ENCODE assay signal across 7 mouse cellular contexts in genomic region chr1:180386951-180387749, GRCm38 (mm10). TPM values are rescaled to one million over a fixed set of nuclear protein-coding genes. Genes with fewer than 3 reads are reported as not detected.
A peak's percentile ranks its signal among the peaks of the same experiment; 100 is the strongest.
DNase-seq lines count a peak whose midpoint lies in the region; ATAC-seq and TF ChIP-seq lines count a peak whose summit lies in the region.

No protein-coding gene starts in this region.

- WGBS in embryonic facial prominence, embryonic 11.5 days = 2% methylated on average over 27 of the region's 27 CpGs
- WGBS in kidney, adult 2 months = 3% methylated on average over 27 of the region's 27 CpGs
- 2% methylated on average over 27 of the region's 27 CpGs for WGBS in limb, embryonic 12.5 days
- WGBS in midbrain, embryonic 15.5 days = 1% methylated on average over 27 of the region's 27 CpGs
- 3% methylated on average over 27 of the region's 27 CpGs for WGBS in spleen, adult 2 months

- H3K4me3 ChIP-seq in embryonic facial prominence, embryonic 11.5 days (ENCODE audit: low read depth, low read length) = peak overlapping the region; percentile 37
- peak overlapping the region; percentile 48 for H3K4me3 ChIP-seq in kidney, adult 2 months (ENCODE audit: insufficient read depth, low read depth, low read length)
- peak overlapping the region; percentile 41 for H3K4me3 ChIP-seq in limb, embryonic 12.5 days (replicated peaks)
- peak overlapping the region; percentile 37 for H3K4me3 ChIP-seq in midbrain, embryonic 15.5 days
- peak overlapping the region; percentile 44 for H3K4me3 ChIP-seq in spleen, adult 2 months (ENCODE audit: extremely low read depth, insufficient read depth, insufficient read length)

- peak overlapping the region; percentile 61 for H3K4me2 ChIP-seq in embryonic facial prominence, embryonic 11.5 days (ENCODE audit: low read depth, low read length)
- peak overlapping the region; percentile 60 for H3K4me2 ChIP-seq in limb, embryonic 12.5 days
- H3K4me2 ChIP-seq in midbrain, embryonic 15.5 days = peak overlapping the region; percentile 55

- 0 out of 2 replicates have a peak, but pooled peaks cover 3% of the 10 kb centered on the region for H3K4me1 ChIP-seq in embryonic facial prominence, embryonic 11.5 days (ENCODE audit: control insufficient read depth, insufficient read depth, low read length)
- H3K4me1 ChIP-seq in kidney, adult 2 months (ENCODE audit: control insufficient read depth, insufficient read depth, low read length) = peaks cover 31% of the 10 kb centered on the region
- H3K4me1 ChIP-seq in limb, embryonic 12.5 days (replicated peaks) = peaks cover 21% of the 10 kb centered on the region
- peaks cover 23% of the 10 kb centered on the region for H3K4me1 ChIP-seq in midbrain, embryonic 15.5 days
- H3K4me1 ChIP-seq in spleen, adult 2 months (ENCODE audit: control insufficient read depth, insufficient read depth, insufficient read length) = peaks cover 39% of the 10 kb centered on the region

- H3K27me3 ChIP-seq in embryonic facial prominence, embryonic 11.5 days (ENCODE audit: control insufficient read depth, insufficient read depth, low read length) = no peaks in the 10 kb centered on the region
- H3K27me3 ChIP-seq in kidney, adult 2 months (replicated peaks; ENCODE audit: control insufficient read depth, insufficient read depth, low read length) = no peaks in the 10 kb centered on the region
- H3K27me3 ChIP-seq in limb, embryonic 12.5 days = no peaks in the 10 kb centered on the region
- H3K27me3 ChIP-seq in midbrain, embryonic 15.5 days (replicated peaks) = no peaks in the 10 kb centered on the region
- H3K27me3 ChIP-seq in spleen, adult 2 months (ENCODE audit: control insufficient read depth, insufficient read depth, low read length) = no peaks in the 10 kb centered on the region

- ATAC-seq in embryonic facial prominence, embryonic 11.5 days (replicated peaks; ENCODE audit: insufficient number of reproducible peaks, low FRiP score, low TSS enrichment, low read depth) = peak; percentile 95
- peak; percentile 92 for ATAC-seq in limb, embryonic 12.5 days (ENCODE audit: insufficient number of reproducible peaks, insufficient read depth, low FRiP score, low TSS enrichment, low read depth)
- peak; percentile 97 for ATAC-seq in midbrain, embryonic 15.5 days (replicated peaks)

- no peaks in the 10 kb centered on the region for H3K9me3 ChIP-seq in embryonic facial prominence, embryonic 11.5 days (replicated peaks; ENCODE audit: control insufficient read depth, low read length)
- no peaks in the 10 kb centered on the region for H3K9me3 ChIP-seq in limb, embryonic 12.5 days
- H3K9me3 ChIP-seq in midbrain, embryonic 15.5 days = no peaks in the 10 kb centered on the region

- H3K9ac ChIP-seq in embryonic facial prominence, embryonic 11.5 days (replicated peaks; ENCODE audit: low read length) = peak overlapping the region; percentile 49
- peak overlapping the region; percentile 59 for H3K9ac ChIP-seq in limb, embryonic 12.5 days (replicated peaks)
- H3K9ac ChIP-seq in midbrain, embryonic 15.5 days = peak overlapping the region; percentile 23

- TF ChIP-seq POLR2A in kidney, adult 2 months (IDR thresholded peaks at IDR 0.05; ENCODE audit: low read depth, low read length) = peak; percentile 50
- TF ChIP-seq POLR2A in spleen, adult 2 months (IDR thresholded peaks at IDR 0.05; ENCODE audit: low read depth, low read length) = peak; percentile 64

- peak; percentile 84 for TF ChIP-seq CTCF in kidney, adult 2 months (conservative IDR thresholded peaks at IDR 0.05; ENCODE audit: insufficient read depth, insufficient read length, low read depth, low read length)
- TF ChIP-seq CTCF in spleen, adult 2 months (IDR thresholded peaks at IDR 0.05; ENCODE audit: extremely low read depth, insufficient read depth, insufficient read length, insufficient replicate concordance) = no peak

- H3K27ac ChIP-seq in embryonic facial prominence, embryonic 11.5 days (replicated peaks; ENCODE audit: low read depth, low read length) = no peak overlapping the region; the same call in 1 of the 2 replicates
- peak overlapping the region; percentile 94 for H3K27ac ChIP-seq in kidney, adult 2 months (ENCODE audit: insufficient read depth, low read depth, low read length)
- peak overlapping the region; percentile 79 for H3K27ac ChIP-seq in limb, embryonic 12.5 days
- peak overlapping the region; percentile 59 for H3K27ac ChIP-seq in midbrain, embryonic 15.5 days
- peak overlapping the region; percentile 90 for H3K27ac ChIP-seq in spleen, adult 2 months (ENCODE audit: insufficient read depth, low read length)

- DNase-seq in adrenal gland, postnatal 14 days = peak; percentile 100
- peak; percentile 99 for DNase-seq in embryonic facial prominence, embryonic 11.5 days (ENCODE audit: low spot score)
- peak; percentile 99 to 100 for DNase-seq in heart, adult 18-20 months
- peak; percentile 100 for DNase-seq in kidney, adult 2 months
- peak; percentile 94 to 98 for DNase-seq in spleen, adult 2 months (ENCODE audit: low read depth in 1 of 2, low spot score in 2 of 2)

- no peaks in the 10 kb centered on the region for H3K36me3 ChIP-seq in embryonic facial prominence, embryonic 11.5 days (replicated peaks; ENCODE audit: control insufficient read depth, insufficient read depth, low read depth, low read length)
- H3K36me3 ChIP-seq in kidney, adult 2 months (ENCODE audit: control insufficient read depth, insufficient read depth, low read length) = no peaks in the 10 kb centered on the region
- H3K36me3 ChIP-seq in limb, embryonic 12.5 days = no peaks in the 10 kb centered on the region
- no peaks in the 10 kb centered on the region for H3K36me3 ChIP-seq in midbrain, embryonic 15.5 days (replicated peaks)
- peaks cover 1% of the 10 kb centered on the region; the same call in 1 of the 2 replicates for H3K36me3 ChIP-seq in spleen, adult 2 months (ENCODE audit: control insufficient read depth, insufficient read depth, low read length)

RNA-seq across cellular contexts. Expression of gene Itpkb, which starts 56.9 kb away (rescaled TPM):
- total RNA-seq in adrenal gland, postnatal 14 days (2021) = 63.9 and 71.4 TPM in 2 replicates
- 3.4 and 3.8 TPM in 2 replicates for polyA plus RNA-seq in embryonic facial prominence, embryonic 11.5 days (2014; fragmentation: Nextera tagmentation; extraction: Ambion mirVana)
- 10 to 100 TPM; 36.7 to 51.5 TPM for total RNA-seq in heart, adult 18-20 months (2021)
- polyA plus RNA-seq in kidney, adult 2 months (2012; rRNA removed) = 14.1 and 14.9 TPM in 2 replicates
- polyA plus RNA-seq in limb, embryonic 12.5 days (2016; fragmentation: Nextera tagmentation; extraction: Ambion mirVana) = 13.9 and 14.5 TPM in 2 replicates
- 2.5 and 3.0 TPM in 2 replicates for polyA plus RNA-seq in midbrain, embryonic 15.5 days (2015; fragmentation: Nextera tagmentation; extraction: Ambion mirVana)
- 22.9 and 24.7 TPM in 2 replicates for polyA plus RNA-seq in spleen, adult 2 months (2012; rRNA removed)
